Mouse (Mus musculus): ENCODE measurements around the gene Rarb.

DNA sequence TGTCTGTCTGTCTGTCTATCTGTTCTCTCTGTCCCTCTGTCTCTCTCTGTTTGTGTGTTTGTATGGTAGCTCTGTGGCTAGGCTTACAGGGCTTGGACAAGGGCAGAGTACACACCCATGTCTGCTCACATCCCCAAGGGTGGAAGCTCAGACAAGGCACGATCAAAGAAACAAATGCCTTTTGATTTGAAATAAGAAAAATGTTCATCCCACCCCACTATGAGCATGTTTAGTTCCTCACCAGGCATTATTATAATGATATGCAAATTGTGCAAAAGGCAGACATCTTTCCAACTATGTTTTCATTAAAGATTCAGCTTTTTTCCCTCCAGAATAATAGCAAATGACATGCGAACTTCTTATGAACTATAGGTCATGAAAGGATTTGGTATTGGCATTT, 105.2 kb downstream of the Rarb start:
- no peak for TF ChIP-seq POLR2A (IDR thresholded peaks at IDR 0.05; ENCODE audit: insufficient read depth, low read length)
- TF ChIP-seq CTCF (IDR thresholded peaks at IDR 0.05; ENCODE audit: low read depth, low read length): no peak
- TF ChIP-seq EP300 (IDR thresholded peaks at IDR 0.05; ENCODE audit: insufficient read depth, low read depth, low read length): no peak
